Mouse (Mus musculus) forebrain, embryonic 12.5 days (tissue): ENCODE measurements at regions not wholly inside any gene's neighbourhood (a gene's known extent, or its start where the extent isn't known, plus 50 kb on each side); places are given as distances from the start of the nearest gene placed in this dataset.

ENCODE experiments used
- ATAC-seq: fragments of 200-750 bp; cut with Nextera tagmentation; 2 replicates; pipeline ENCODE4 v1.8.0; 2017; ENCODE audit warnings: moderate TSS enrichment; ENCODE audit not compliant: low FRiP score
- H3K27ac ChIP-seq: fragments of 300-500 bp; sonication (generic); 2 replicates; pipeline ENCODE4 v1.5.1; 2016; ENCODE audit warnings: mild to moderate bottlenecking
- H3K27me3 ChIP-seq: fragments of 300-500 bp; sonication (generic); 2 replicates; pipeline ENCODE4 v1.6.1; 2016; ENCODE audit warnings: mild to moderate bottlenecking
- H3K36me3 ChIP-seq: fragments of 300-500 bp; sonication (generic); replicated peaks from 2 replicates; pipeline ENCODE4 v1.6.1; 2016; ENCODE audit warnings: mild to moderate bottlenecking
- H3K4me1 ChIP-seq: fragments of 300-500 bp; sonication (generic); 2 replicates; pipeline ENCODE4 v1.6.1; 2016
- H3K4me2 ChIP-seq: fragments of 300-500 bp; sonication (generic); 2 replicates; pipeline ENCODE4 v1.6.1; 2016; ENCODE audit warnings: mild to moderate bottlenecking, moderate library complexity
- H3K4me3 ChIP-seq: fragments of 300-500 bp; sonication (generic); replicated peaks from 2 replicates; pipeline ENCODE4 v1.5.1; 2016; ENCODE audit warnings: mild to moderate bottlenecking
- H3K9ac ChIP-seq: fragments of 300-500 bp; sonication (generic); 2 replicates; pipeline ENCODE4 v1.6.1; 2016; ENCODE audit warnings: mild to moderate bottlenecking
- H3K9me3 ChIP-seq: fragments of 300-500 bp; sonication (generic); 2 replicates; pipeline ENCODE4 v1.6.1; 2016
- WGBS: fragments of 180-500 bp; shearing (Covaris S2); methylation state at CpG from one replicate; pipeline ENCODE4 v1.1.7; 2016; 5-methylcytosine and 5-hydroxymethylcytosine counted together

- Histone ChIP-seq H3K4me2 (no peak overlapping the region), H3K4me3 (no peak overlapping the region), H3K27me3 (no peaks in the 10 kb centered on the region), H3K9ac (no peak overlapping the region), H3K9me3 (no peaks in the 10 kb centered on the region), H3K4me1 (no peaks in the 10 kb centered on the region), H3K36me3 (no peaks in the 10 kb centered on the region), H3K27ac (no peak overlapping the region)
- 0 out of 2 replicates have a peak, but pooled peaks have one; percentile 20 for ATAC-seq
- 62% methylated on average over 2 of the region's 2 CpGs for WGBS
Measured at GRCm38 (mm10) chr1:31808074-31808473, 364.4 kb upstream of the Khdrbs2 start.
